Mouse (Mus musculus) lung, embryonic 15.5 days (tissue): ENCODE results near the gene Trpm7. TPM values are rescaled to one million over a fixed set of nuclear protein-coding genes. Genes with fewer than 3 reads are reported as not detected.
"Not testable (repeated sequence)": the region's sequence is repeated elsewhere in the genome, so short reads cannot be mapped to it uniquely, and the experiment has no call there.

ENCODE experiments used
- ATAC-seq: fragments of 200-750 bp; cut with Nextera tagmentation; 2 replicates; pipeline ENCODE4 v1.8.0; 2017; ENCODE audit warnings: moderate number of reproducible peaks, borderline replicate concordance; ENCODE audit not compliant: low FRiP score, low TSS enrichment; ENCODE audit errors: extremely low read depth
- H3K27ac ChIP-seq: fragments of 300-500 bp; sonication (generic); 2 replicates; pipeline ENCODE4 v1.5.1; 2015; ENCODE audit warnings: moderate library complexity, mild to moderate bottlenecking, inconsistent platforms
- H3K27me3 ChIP-seq: fragments of 300-500 bp; sonication (generic); 2 replicates; pipeline ENCODE4 v1.6.1; 2015; ENCODE audit warnings: inconsistent platforms
- H3K36me3 ChIP-seq: fragments of 300-500 bp; sonication (generic); 2 replicates; pipeline ENCODE4 v1.6.1; 2015; ENCODE audit warnings: inconsistent platforms
- H3K4me1 ChIP-seq: fragments of 300-500 bp; sonication (generic); 2 replicates; pipeline ENCODE4 v1.6.1; 2015; ENCODE audit warnings: inconsistent platforms
- H3K4me2 ChIP-seq: fragments of 300-500 bp; sonication (generic); 2 replicates; pipeline ENCODE4 v1.6.1; 2015; ENCODE audit warnings: inconsistent platforms, mild to moderate bottlenecking, moderate library complexity
- H3K4me3 ChIP-seq: fragments of 300-500 bp; sonication (generic); 2 replicates; pipeline ENCODE4 v1.5.1; 2015; ENCODE audit warnings: mild to moderate bottlenecking, inconsistent platforms
- H3K9ac ChIP-seq: fragments of 300-500 bp; sonication (generic); 2 replicates; pipeline ENCODE4 v1.6.1; 2015; ENCODE audit warnings: inconsistent platforms
- H3K9me3 ChIP-seq: fragments of 300-500 bp; sonication (generic); 2 replicates; pipeline ENCODE4 v1.6.1; 2016; ENCODE audit warnings: inconsistent platforms
- WGBS: fragments of 180-500 bp; shearing (Covaris S2); methylation state at CpG from one replicate; pipeline ENCODE4 v1.1.7; 2015; 5-methylcytosine and 5-hydroxymethylcytosine counted together
- polyA plus RNA-seq: library from polyadenylated mRNA; unstranded; fragments of >200 nt; fragmentation: Nextera tagmentation; extraction: Ambion mirVana; gene quantifications from 2 replicates; pipeline ENCODE4 v1.2.1, GENCODE M21; 2015

The Trpm7 gene
- polyA plus RNA-seq, 1 experiment from 2014 or later, result 45.1 TPM

DNA sequence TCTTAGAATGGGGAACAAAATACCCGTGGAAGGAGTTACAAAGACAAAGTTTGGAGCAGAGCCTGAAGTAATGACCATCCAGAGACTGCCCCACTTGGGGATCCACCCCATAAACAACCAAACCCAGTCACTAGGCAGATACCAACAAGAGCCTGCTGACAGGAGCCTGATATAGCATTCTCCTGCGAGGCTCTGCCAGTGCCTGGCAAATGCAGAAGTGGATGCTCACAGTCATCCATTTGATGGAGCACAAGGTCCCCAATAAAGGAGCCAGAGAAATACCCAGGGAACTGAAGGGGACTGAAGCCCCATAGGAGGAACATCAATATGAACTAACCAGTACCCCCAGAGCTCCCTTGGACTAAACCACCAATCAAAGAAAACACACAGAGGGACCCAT lies 6.7 kb upstream of the Trpm7 start:
- 66% methylated on average over 2 of the region's 2 CpGs for WGBS

DNA sequence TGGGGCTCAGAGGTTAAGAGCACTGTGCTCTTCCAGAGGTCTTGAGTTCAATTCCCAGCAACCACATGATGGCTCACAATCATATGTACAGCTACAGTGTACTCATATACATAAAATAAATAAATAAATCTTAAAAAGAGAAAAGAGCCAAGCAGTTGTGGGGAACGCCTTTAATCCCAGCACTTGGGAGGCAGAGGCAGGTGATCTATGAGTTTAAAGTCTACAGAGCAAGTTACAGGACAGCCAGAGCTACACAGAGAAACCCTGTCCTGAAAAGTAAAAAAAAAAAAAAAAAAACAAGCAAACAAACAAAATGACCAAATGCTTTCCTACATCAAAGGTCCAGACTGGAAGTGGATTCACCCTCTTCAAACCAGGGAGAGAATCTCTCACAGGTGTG lies 2.0 kb upstream of the Trpm7 start:
- Histone ChIP-seq H3K9me3 (no peaks in the 10 kb centered on the region), H3K4me3 (no peak overlapping the region), H3K27ac (no peak overlapping the region), H3K36me3 (no peaks in the 10 kb centered on the region), H3K27me3 (no peaks in the 10 kb centered on the region), H3K9ac (no peak overlapping the region), H3K4me1 (peaks cover 9% of the 10 kb centered on the region), H3K4me2 (no peak overlapping the region)
- ATAC-seq, result no peak
- 78% methylated on average over 1 of the region's 1 CpGs for WGBS

More for the DNA sequence above, 6.7 kb upstream of the Trpm7 start:
- H3K9ac ChIP-seq, H3K4me1 ChIP-seq, H3K36me3 ChIP-seq, ATAC-seq, H3K27ac ChIP-seq, H3K27me3 ChIP-seq, H3K4me2 ChIP-seq, H3K4me3 ChIP-seq, H3K9me3 ChIP-seq: not testable (repeated sequence)

DNA sequence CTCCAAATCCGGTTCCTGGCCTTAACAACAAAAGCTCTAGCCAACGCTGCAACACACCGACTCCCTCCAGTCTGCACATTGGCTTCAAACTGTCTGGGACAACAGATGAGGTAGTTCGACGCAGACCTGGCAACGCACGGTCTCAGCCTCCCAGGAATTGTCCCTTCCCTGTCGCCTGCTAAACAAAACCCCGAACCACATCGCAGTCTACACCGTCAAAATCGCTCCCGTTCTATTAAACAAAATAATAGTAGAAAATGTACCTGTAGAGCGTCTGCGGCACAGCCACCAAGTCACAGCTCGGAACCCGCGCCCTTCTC lies 554 bp downstream of the Trpm7 start:
- ATAC-seq, result peak; percentile 62
- peak overlapping the region; percentile 99 for H3K27ac ChIP-seq
- WGBS, result under 1% methylated on average over 18 of the region's 18 CpGs

DNA sequence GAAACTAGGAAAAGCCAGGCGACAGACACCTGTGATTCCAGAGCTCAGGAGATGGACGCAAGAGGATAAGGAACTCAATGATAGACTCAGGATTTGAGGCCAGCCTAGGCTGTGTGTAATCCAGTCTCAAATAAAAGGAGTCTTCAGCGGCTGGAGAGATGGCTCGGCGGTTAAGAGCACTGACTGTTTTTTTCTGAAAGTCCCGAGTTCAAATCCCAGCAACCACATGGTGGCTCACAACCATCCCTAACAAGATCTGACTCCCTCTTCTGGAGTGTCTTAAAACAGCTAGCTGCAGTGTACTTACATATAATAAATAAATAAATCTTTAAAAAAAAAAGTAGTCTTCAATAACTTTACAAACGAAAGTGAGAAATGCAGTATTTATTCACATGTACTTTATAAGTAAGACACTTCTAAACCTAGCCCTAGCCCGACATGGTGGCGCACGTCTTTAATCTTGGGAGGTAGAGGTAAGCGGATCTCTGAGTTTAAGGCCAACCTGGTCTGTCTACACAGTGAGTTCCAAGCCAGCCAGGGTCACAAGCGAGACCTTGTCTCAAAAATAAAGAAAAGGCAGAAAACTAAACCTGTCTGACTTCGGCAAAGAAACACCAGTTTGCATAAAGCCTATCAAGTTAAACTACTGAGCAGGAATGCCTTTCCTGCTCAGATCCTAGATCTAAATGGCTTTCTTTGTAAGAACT lies 1.1 kb downstream of the Trpm7 start:
- Histone ChIP-seq H3K27me3 (no peaks in the 10 kb centered on the region), H3K4me2 (peak overlapping the region; percentile 62), H3K9ac (peak overlapping the region; percentile 80), H3K9me3 (no peaks in the 10 kb centered on the region), H3K4me1 (peaks cover 9% of the 10 kb centered on the region), H3K36me3 (no peaks in the 10 kb centered on the region), H3K27ac (peak overlapping the region; percentile 99), H3K4me3 (peak overlapping the region; percentile 67)
- 20% methylated on average over 13 of the region's 13 CpGs for WGBS
- no peak for ATAC-seq

More for the DNA sequence above, 554 bp downstream of the Trpm7 start:
- H3K9ac ChIP-seq, result peak overlapping the region; percentile 80
- peaks cover 9% of the 10 kb centered on the region for H3K4me1 ChIP-seq
- H3K9me3 ChIP-seq, result no peaks in the 10 kb centered on the region
- peak overlapping the region; percentile 62 for H3K4me2 ChIP-seq
- peak overlapping the region; percentile 67 for H3K4me3 ChIP-seq
- H3K27me3 ChIP-seq, result no peaks in the 10 kb centered on the region
- no peaks in the 10 kb centered on the region for H3K36me3 ChIP-seq

DNA sequence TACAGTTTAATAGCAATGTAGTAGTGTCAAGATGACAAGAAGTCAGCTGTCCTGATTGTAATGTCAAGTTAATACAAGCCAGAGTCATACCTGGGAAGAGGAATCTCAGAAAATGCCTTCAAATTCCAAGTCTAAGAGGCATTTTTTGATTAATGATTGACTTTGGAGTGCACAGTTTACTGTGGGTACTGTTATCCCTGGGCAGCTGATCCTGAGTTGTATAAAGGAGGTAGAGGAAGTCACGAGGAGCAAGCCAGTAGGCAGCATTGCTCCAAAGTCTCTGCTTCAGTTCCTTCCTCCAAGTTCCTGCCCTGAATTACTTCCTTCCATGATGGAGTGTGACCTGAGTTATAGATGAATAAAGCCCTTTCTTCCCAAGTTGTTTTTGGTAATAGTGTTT lies 9.7 kb downstream of the Trpm7 start:
- no peak overlapping the region for H3K9ac ChIP-seq
- no peaks in the 10 kb centered on the region for H3K36me3 ChIP-seq
- H3K4me1 ChIP-seq, result no peaks in the 10 kb centered on the region
- whole genome bisulfite sequencing, result 43% methylated on average over 1 of the region's 1 CpGs
- no peak for ATAC-seq
- no peak overlapping the region for H3K4me3 ChIP-seq
- no peaks in the 10 kb centered on the region for H3K9me3 ChIP-seq
- H3K27ac ChIP-seq, result no peak overlapping the region
- H3K4me2 ChIP-seq, result no peak overlapping the region
- H3K27me3 ChIP-seq, result no peaks in the 10 kb centered on the region

DNA sequence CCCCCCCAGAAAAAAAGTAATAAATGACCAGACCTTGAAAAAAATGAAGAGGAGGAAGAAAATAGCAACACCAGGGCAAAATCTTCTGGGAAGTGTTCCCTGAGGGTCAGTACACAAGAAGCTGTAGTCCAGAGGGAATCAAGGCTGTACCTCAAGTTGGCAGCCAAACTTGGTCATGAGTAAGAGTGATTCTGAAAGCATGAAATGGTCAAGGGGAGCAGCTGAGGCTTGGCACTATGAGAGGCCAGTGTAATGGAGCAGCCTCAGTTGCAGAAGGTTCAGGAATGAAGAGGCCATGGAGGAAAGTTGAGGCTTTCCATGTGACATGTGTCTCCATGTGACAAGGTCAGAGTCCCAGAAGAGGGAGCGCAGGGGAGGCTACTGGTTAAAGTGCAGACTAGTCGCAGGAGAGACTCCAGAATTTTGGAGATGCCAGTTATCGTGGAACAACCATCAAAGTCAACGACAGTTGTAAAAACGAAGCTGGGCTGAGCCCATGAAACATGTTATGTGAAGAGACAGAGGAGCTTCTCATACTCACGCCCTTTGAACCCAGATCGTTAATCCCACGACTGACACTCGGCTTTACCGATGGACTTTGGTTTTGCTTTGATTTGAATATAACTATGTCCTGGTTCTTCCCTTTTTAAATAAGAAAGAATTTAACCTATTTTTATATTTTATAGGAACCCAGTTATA lies 10.4 kb downstream of the Trpm7 start:
- Histone ChIP-seq H3K9ac (no peak overlapping the region), H3K4me1 (no peaks in the 10 kb centered on the region), H3K27ac (no peak overlapping the region), H3K36me3 (no peaks in the 10 kb centered on the region), H3K9me3 (no peaks in the 10 kb centered on the region), H3K4me3 (no peak overlapping the region), H3K4me2 (no peak overlapping the region), H3K27me3 (no peaks in the 10 kb centered on the region)
- WGBS, result 84% methylated on average over 10 of the region's 10 CpGs
- no peak for ATAC-seq

DNA sequence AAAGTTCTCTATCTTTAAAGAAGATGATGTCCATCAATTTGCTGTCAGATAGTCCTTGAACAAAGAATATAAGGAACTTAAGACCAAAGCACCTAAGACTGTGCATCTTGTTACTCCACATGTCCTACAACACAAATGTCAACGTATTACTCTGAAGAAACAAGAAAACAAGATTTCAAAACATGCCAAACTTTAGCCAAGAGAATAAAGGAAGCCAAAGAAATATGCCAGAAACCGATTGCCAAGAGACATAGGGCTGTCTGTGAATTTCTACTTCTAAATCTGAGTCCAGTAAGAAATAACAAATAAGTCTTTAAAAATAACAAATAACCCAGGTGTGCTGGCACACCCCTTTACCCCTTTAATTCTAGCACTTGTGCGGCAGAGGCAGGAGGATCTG lies 11.0 kb downstream of the Trpm7 start:
- H3K27ac ChIP-seq, result no peak overlapping the region
- no peaks in the 10 kb centered on the region for H3K36me3 ChIP-seq
- H3K4me1 ChIP-seq, result no peaks in the 10 kb centered on the region
- no peak for ATAC-seq
- H3K27me3 ChIP-seq, result no peaks in the 10 kb centered on the region
- no peaks in the 10 kb centered on the region for H3K9me3 ChIP-seq
- H3K9ac ChIP-seq, result no peak overlapping the region
- WGBS, result 92% methylated on average over 3 of the region's 3 CpGs
- H3K4me3 ChIP-seq, result no peak overlapping the region
- H3K4me2 ChIP-seq, result no peak overlapping the region

DNA sequence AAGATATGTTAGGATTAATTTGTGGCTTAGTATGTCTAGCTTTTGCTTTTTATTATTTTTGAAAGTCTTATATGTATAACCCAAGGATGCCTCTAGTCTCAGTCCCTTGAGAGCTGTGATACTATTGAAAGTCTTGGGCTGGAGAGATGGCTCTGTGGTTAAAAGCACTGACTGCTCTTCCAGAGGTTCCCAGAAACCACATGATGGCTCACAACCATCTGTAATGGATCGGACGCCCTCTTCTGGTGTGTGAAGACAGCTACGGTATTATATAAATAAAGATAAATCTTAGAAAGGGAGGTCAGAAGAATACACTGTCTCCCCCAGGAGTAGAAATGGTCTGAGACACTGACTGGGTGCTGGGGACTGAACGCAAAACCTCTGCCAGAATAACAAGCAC lies 31.3 kb downstream of the Trpm7 start:
- Histone ChIP-seq H3K9ac (no peak overlapping the region), H3K27me3 (no peaks in the 10 kb centered on the region), H3K36me3 (peaks cover 43% of the 10 kb centered on the region), H3K27ac (no peak overlapping the region), H3K4me3 (no peak overlapping the region), H3K4me2 (no peak overlapping the region), H3K4me1 (no peaks in the 10 kb centered on the region), H3K9me3 (no peaks in the 10 kb centered on the region)
- no peak for ATAC-seq
- 81% methylated on average over 4 of the region's 4 CpGs for WGBS

DNA sequence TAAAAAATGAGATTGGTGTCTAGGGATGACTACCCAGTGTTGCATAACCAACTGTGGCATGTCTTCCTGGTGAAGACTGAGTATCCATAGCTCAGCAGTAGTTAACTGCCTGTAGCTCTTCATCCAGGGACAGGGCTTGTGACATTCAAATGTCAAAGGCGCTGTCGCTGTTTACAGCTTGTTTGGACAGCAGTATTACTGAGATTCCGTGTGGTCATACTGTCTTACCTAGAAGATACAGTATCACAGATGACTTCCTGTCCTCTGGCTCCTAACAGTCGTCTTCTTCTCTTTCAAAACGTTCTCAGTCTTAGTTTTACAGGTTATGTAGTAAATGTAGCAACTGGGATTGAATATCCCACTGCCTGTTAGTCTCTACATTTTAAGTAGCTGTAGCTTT lies 37.2 kb downstream of the Trpm7 start:
- Histone ChIP-seq H3K27ac (no peak overlapping the region), H3K9ac (no peak overlapping the region), H3K9me3 (no peaks in the 10 kb centered on the region), H3K4me3 (no peak overlapping the region), H3K4me1 (no peaks in the 10 kb centered on the region), H3K36me3 (peaks cover 56% of the 10 kb centered on the region), H3K27me3 (no peaks in the 10 kb centered on the region), H3K4me2 (no peak overlapping the region)
- WGBS, result 88% methylated on average over 5 of the region's 5 CpGs
- no peak for ATAC-seq

DNA sequence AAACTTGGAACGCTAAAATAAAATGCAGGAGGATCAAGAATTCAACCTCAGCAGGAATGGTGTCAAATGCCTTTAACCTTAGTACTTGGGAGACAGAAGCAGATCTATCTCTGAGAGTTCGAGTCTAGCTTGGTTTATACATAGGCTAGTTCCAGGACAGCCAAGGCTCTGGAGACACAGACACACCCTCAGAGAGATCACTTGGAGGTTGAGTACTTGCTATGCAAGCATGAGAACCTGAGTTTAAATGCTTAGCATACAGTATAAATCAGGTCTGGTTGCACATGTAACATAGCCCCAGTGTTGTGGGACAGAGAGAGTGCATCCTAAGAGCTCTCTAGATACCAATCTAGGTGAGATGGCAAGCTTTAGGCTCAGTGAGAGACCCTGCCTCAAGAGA lies 58.6 kb downstream of the Trpm7 start:
- no peak for ATAC-seq
- H3K27ac ChIP-seq, result no peak overlapping the region
- H3K4me2 ChIP-seq, result no peak overlapping the region
- no peak overlapping the region for H3K4me3 ChIP-seq
- H3K9me3 ChIP-seq, result no peaks in the 10 kb centered on the region
- 81% methylated on average over 2 of the region's 2 CpGs for WGBS
- H3K36me3 ChIP-seq, result peaks cover 46% of the 10 kb centered on the region
- no peak overlapping the region for H3K9ac ChIP-seq
- no peaks in the 10 kb centered on the region for H3K27me3 ChIP-seq
- no peaks in the 10 kb centered on the region for H3K4me1 ChIP-seq

DNA sequence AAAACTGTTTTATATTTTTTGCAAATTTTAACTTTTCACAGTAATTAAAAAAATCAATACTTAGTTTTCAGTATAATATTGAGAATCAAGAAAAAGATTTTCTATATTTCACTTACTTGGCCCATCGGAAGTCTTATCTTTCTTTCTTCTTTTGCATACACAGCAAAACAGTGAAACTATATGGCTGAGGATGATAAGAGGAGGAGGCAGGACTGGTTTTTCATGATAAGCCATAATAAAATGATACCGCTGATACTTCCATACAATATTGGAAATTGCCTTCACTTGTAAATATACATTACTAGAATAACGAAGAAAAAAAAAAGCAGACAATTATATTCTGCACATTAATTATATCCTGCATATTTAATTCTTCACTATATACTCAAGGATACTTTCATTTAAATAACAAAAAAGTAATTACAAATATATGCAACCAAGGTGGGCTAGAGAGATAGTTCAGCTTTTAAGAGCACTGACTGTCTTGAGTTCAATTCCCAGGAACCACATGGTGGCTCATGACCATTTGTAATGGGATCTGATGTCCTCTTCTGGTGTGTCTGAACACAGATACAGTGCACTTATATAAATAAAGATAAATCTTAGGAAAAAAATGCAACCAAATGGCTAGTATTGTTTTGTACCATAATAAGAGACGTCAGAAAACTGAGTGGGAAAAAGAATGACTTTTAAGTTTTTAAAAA lies 59.2 kb downstream of the Trpm7 start:
- Histone ChIP-seq H3K27me3 (no peaks in the 10 kb centered on the region), H3K9me3 (no peaks in the 10 kb centered on the region), H3K36me3 (peaks cover 50% of the 10 kb centered on the region), H3K4me1 (no peaks in the 10 kb centered on the region), H3K4me2 (no peak overlapping the region), H3K27ac (no peak overlapping the region), H3K4me3 (no peak overlapping the region), H3K9ac (no peak overlapping the region)
- WGBS, result 92% methylated on average over 4 of the region's 4 CpGs
- ATAC-seq, result no peak

DNA sequence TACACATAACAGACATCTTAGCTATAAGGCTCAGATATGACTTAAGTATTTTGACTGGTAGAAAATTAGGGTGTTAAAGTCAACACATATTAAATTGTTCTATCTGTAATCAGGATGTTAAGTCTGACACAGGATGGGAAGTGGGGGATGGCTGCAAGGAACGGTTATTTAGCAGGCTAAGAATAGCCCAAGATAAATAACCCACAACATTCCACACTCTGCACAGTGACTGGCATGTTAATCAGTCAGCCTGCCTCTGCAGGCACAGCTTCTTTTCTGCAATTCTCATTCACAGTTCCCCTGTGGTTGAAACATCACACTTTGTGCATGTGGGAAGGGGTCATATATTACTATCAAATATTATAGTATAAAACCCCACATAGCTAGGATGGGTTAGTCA lies 60.2 kb downstream of the Trpm7 start:
- no peaks in the 10 kb centered on the region for H3K9me3 ChIP-seq
- no peaks in the 10 kb centered on the region for H3K4me1 ChIP-seq
- no peak overlapping the region for H3K4me2 ChIP-seq
- H3K4me3 ChIP-seq, result no peak overlapping the region
- ATAC-seq, result no peak
- H3K36me3 ChIP-seq, result peaks cover 53% of the 10 kb centered on the region
- no peak overlapping the region for H3K9ac ChIP-seq
- H3K27me3 ChIP-seq, result no peaks in the 10 kb centered on the region
- no peak overlapping the region for H3K27ac ChIP-seq
- 21% methylated on average over 1 of the region's 1 CpGs for WGBS
